ENCODE assay signal across 11 mouse cellular contexts in genomic region chr13:84344711-84345110, GRCm38 (mm10).
DNase-seq lines count a peak whose midpoint lies in the region; ATAC-seq and TF ChIP-seq lines count a peak whose summit lies in the region.
"Had no signal": no experiment of that assay in that cellular context is flagged by ENCODE, and none has a peak within 500 bp of the region (broad histone marks: within the 10 kb centered on the region; RNA-seq: fewer than 3 reads in every experiment).

No protein-coding gene starts in this region.

- intact Hi-C loops in left cerebral cortex, postnatal 25 days (cut with DNase I) = loop anchor here (5.0 kb wide), 2 partner anchors 103 to 682 kb away; no protein-coding TSS in a partner anchor

- H3K9ac ChIP-seq in forebrain, embryonic 11.5 days (ENCODE audit: low read length) = peak overlapping the region; percentile 75
- H3K9ac ChIP-seq: heart, embryonic 15.5 days had no signal

- no peak for TF ChIP-seq CTCF in brain, embryonic 14.5 days (IDR thresholded peaks at IDR 0.05; ENCODE audit: borderline replicate concordance, extremely low read depth, insufficient read depth, insufficient read length)
- TF ChIP-seq CTCF in thymus, adult 2 months (IDR thresholded peaks at IDR 0.05; ENCODE audit: borderline replicate concordance, control insufficient read depth, extremely low read depth, insufficient read depth, low read length, poor library complexity) = no peak

- 0 out of 2 replicates have a peak, but pooled peaks cover 2% of the 10 kb centered on the region for H3K27me3 ChIP-seq in forebrain, embryonic 11.5 days (ENCODE audit: control insufficient read depth, insufficient read depth, low read length)
- H3K27me3 ChIP-seq in thymus, adult 2 months (ENCODE audit: control insufficient read depth, insufficient read depth, low read length) = peaks cover 22% of the 10 kb centered on the region

- no peak overlapping the region for H3K4me3 ChIP-seq in forebrain, embryonic 11.5 days (ENCODE audit: low read depth, low read length)
- H3K4me3 ChIP-seq in thymus, adult 2 months (ENCODE audit: control insufficient read depth, insufficient read depth, low read length) = no peak overlapping the region
- H3K4me3 ChIP-seq: heart, embryonic 15.5 days had no signal

- 5% methylated on average over 7 of the region's 7 CpGs for WGBS in forebrain, embryonic 11.5 days
- 20% methylated on average over 7 of the region's 7 CpGs for WGBS in thymus, adult 2 months

- H3K4me1 ChIP-seq in forebrain, embryonic 11.5 days (replicated peaks; ENCODE audit: control insufficient read depth, insufficient read depth, low read length) = peaks cover 21% of the 10 kb centered on the region
- H3K4me1 ChIP-seq in thymus, adult 2 months (replicated peaks; ENCODE audit: control insufficient read depth, insufficient read depth, low read length) = peaks cover 7% of the 10 kb centered on the region; the same call in 1 of the 2 replicates

- no peaks in the 10 kb centered on the region for H3K36me3 ChIP-seq in forebrain, embryonic 11.5 days (ENCODE audit: control insufficient read depth, insufficient read depth, low read length)
- no peaks in the 10 kb centered on the region for H3K36me3 ChIP-seq in thymus, adult 2 months (ENCODE audit: control insufficient read depth, insufficient read depth, low read length)
- H3K36me3 ChIP-seq: heart, embryonic 15.5 days had no signal

- no peak for ATAC-seq in forebrain, embryonic 11.5 days (replicated peaks; ENCODE audit: low FRiP score)

- TF ChIP-seq POLR2A in brain, embryonic 14.5 days (IDR thresholded peaks at IDR 0.05; ENCODE audit: borderline replicate concordance, extremely low read depth, insufficient read depth, insufficient read length, poor library complexity, severe bottlenecking) = no peak
- no peak for TF ChIP-seq POLR2A in thymus, adult 2 months (IDR thresholded peaks at IDR 0.05; ENCODE audit: control insufficient read depth, extremely low read depth, insufficient read depth, low read length, poor library complexity)

- peak overlapping the region; percentile 46; the same call in 1 of the 2 replicates for H3K4me2 ChIP-seq in forebrain, embryonic 11.5 days (ENCODE audit: low read depth, low read length, severe bottlenecking)
- H3K4me2 ChIP-seq: heart, embryonic 15.5 days had no signal

- H3K9me3 ChIP-seq in forebrain, embryonic 11.5 days (ENCODE audit: control insufficient read depth, low read length) = no peaks in the 10 kb centered on the region
- H3K9me3 ChIP-seq: heart, embryonic 15.5 days had no signal

- DNase-seq in brain, adult 2 months (ENCODE audit: low read depth, low spot score) = peak; percentile 43
- peak; percentile 86 for DNase-seq in brain, embryonic 14.5 days (ENCODE audit: low read depth)
- DNase-seq in forebrain, embryonic 11.5 days (ENCODE audit: low spot score) = no peak
- DNase-seq in left cerebral cortex, postnatal 25 days (ENCODE audit: low spot score in 2 of 2) = peak; percentile 41 to 57
- DNase-seq in thymus, adult 2 months = no peak
- no peak for DNase-seq in lung, postnatal 4 days
- DNase-seq in right cerebral cortex, postnatal 14 days = no peak
- DNase-seq in urinary bladder, postnatal 25 days (ENCODE audit: low spot score) = no peak
- DNase-seq: kidney, adult 2 months; lung, postnatal 36 days had no signal

- H3K27ac ChIP-seq in forebrain, embryonic 11.5 days (ENCODE audit: low read depth, low read length) = peak overlapping the region; percentile 82
- no peak overlapping the region for H3K27ac ChIP-seq in thymus, adult 2 months (ENCODE audit: control insufficient read depth, insufficient read depth, low read length)
- H3K27ac ChIP-seq: heart, embryonic 15.5 days had no signal

Comparison
In these comparisons a context has a peak if more than half of its experiments do, and no peak if none do; other contexts are left out.
1. DNase-seq: peak in brain, adult 2 months (single experiment), brain, embryonic 14.5 days (single experiment) and left cerebral cortex, postnatal 25 days (2 of 2); none in forebrain, embryonic 11.5 days (single experiment), thymus, adult 2 months (single experiment), lung, postnatal 4 days (0 of 2), right cerebral cortex, postnatal 14 days (single experiment) and urinary bladder, postnatal 25 days (single experiment).